Mouse (Mus musculus) MN1 (cell line): ENCODE results near the gene Rhbdl1.
A peak's percentile ranks its signal among the peaks of the same experiment; 100 is the strongest.
"Not testable (repeated sequence)": the region's sequence is repeated elsewhere in the genome, so short reads cannot be mapped to it uniquely, and the experiment has no call there.

Experiments used
- DNase-seq: peaks from one replicate; pipeline ENCODE4 v3.0.0-alpha.2; 2016; ENCODE audit warnings: low spot score

Gene Rhbdl1

DNA sequence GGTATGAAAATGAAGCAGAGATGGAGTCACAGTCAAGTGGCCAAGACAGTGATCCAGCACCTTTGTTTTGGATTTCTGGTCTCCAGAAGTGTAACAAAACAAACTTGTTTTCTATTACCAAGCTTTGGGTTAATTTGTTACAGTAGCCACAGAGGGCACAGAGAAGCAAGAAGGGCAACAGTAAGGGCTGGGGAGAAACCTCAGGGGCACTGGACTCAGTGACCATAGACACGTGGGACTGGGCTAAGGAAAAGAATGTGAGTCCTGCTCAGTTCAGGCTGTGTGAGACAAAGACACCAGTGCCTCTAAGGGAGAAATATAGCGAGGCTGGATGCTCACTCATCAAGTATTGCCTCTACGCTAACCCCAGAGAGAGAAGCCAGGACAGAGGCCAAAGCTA is 35.6 kb upstream of the Rhbdl1 start:
- no peak for DNase-seq

- not testable (repeated sequence) for DNase-seq
Measured at GRCm38 (mm10) chr17:25871566-25871965, 34.5 kb upstream of the Rhbdl1 start.

DNA sequence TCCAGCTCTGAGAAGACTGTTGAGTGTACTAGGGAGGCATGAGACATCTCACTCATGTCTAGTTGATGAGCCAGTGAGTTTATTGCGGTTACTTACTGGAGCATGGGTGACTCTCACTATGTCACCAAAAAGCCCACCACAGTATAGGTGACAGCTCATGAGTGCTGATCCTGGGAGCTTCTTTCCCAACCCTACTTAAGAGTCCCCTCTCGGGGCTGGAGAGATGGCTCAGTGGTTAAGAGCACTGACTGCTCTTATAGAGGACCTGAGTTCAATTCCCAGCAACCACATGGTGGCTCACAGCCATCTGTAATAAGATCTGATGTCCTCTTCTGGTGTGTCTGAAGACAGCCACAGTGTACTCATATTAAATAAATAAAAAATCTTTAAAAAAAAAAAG is 32.9 kb upstream of the Rhbdl1 start:
- no peak for DNase-seq

DNA sequence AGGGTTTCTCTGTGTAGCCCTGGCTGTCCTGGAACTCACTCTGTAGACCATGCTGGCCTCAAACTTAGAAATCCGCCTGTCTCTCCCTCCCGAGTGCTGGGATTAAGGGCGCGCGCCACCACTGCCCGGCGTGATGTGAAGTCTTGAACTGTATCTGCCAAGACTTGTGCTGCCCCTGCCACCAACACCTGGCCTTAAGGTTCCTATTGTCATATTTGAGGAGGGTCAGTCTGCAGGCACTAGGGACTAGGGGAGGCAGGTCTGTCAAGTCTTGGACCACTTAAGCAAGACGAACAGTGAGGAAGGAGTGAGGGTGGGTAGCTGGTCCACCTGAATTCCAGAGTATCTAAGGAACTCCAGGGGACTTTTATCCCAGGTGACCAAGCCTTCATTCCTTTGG is 32.4 kb upstream of the Rhbdl1 start:
- DNase-seq, result no peak

- peak; percentile 77 for DNase-seq
Measured at GRCm38 (mm10) chr17:25868601-25869191, 31.6 kb upstream of the Rhbdl1 start, which contains the start of gene Mcrip2. Gene Mcrip2 (minus strand): TSS chr17:25868764.

GRCm38 (mm10) chr17:25867836-25868600 is 30.9 kb upstream of the Rhbdl1 start:
- peak; percentile 45 for DNase-seq

DNA sequence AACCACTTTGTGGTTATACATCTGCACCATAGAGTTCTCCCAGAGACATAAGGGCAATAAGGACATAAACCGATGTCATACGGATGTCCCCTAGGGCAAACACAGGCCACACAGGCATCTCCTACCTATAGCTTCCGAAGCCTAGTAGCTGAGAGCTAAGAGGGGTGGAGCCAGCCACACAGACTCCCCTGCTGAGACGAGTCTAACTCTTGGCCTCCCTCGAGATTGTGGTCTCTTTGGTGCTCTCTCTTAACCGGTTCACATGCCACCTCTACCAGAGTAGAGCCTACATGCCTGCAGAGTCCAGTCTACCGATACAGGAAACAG is 30.4 kb upstream of the Rhbdl1 start:
- no peak for DNase-seq

GRCm38 (mm10) chr17:25866172-25866571 is 29.1 kb upstream of the Rhbdl1 start:
- DNase-seq, result no peak

DNA sequence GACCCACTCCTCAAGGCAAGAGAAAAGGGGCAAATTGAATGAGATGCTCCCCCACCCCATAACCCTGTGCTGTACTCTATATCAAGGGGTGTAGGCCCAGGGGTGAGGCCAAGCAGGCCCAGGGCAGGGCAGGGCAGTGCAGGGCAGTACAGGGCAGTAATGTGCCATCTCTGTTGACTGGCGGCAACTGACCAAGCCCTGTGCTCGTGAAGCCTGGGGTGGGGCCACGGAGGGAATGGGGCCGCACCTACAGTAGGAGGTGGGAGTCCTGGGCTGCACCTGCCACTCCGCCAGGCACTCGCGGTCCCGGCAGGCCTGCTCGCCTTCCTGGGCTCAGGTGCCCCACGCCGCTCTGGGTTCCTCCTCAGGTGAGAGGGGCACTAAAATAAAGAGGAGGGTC is 28.2 kb upstream of the Rhbdl1 start:
- no peak for DNase-seq

DNA sequence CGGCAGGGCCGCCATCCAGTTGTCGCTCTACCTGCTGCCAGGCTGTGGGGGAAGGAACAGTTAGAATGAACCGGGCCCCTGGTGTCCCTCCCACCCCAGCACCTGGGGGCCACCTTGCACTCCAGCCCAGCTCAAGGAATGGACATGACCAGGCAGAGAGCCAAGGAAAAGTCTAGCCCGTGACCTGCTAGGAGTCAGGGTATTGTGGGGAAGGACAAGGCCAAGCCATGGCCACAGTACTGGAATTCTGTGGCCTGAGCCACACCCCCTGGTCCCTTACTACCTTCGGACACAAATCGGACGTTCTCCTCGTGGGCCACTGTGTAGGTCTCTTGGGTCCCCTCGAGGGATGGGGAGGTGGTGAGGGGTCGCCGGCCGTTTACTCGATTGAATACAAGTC is 27.2 kb upstream of the Rhbdl1 start:
- no peak for DNase-seq

DNA sequence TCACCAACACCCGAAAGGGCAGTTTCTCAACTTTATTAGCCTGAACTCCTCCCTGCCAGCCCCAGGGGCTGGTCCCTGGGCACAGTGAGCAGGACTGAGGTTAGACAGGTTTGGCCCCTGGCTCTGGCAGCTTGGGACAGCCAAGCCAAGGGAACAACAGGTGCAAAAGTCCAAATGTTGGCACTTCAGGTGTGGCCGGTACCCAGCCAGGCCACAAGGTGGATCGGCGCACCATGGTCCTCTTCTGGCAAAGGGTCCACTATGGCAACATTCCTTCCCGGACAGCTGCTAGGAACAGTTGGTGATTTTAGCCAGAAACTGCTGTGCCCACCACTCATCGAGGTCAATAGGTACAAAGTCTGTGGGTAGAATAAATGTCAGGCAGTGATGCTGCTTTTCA is 26.6 kb upstream of the Rhbdl1 start:
- DNase-seq, result no peak

GRCm38 (mm10) chr17:25861704-25862612 is 24.9 kb upstream of the Rhbdl1 start:
- no peak for DNase-seq

- DNase-seq, result peak; percentile 91
Measured at GRCm38 (mm10) chr17:25860832-25861703, 24.0 kb upstream of the Rhbdl1 start, which contains the start of gene Wdr90. Gene Wdr90 (minus strand): TSS chr17:25861501.

- no peak for DNase-seq
Measured at GRCm38 (mm10) chr17:25860229-25860628, 23.1 kb upstream of the Rhbdl1 start.

- peak; percentile 87 for DNase-seq
Measured at GRCm38 (mm10) chr17:25844396-25844901, 7.4 kb upstream of the Rhbdl1 start, which contains the start of gene Rhot2. Gene Rhot2 (minus strand): TSS chr17:25844851.

DNA sequence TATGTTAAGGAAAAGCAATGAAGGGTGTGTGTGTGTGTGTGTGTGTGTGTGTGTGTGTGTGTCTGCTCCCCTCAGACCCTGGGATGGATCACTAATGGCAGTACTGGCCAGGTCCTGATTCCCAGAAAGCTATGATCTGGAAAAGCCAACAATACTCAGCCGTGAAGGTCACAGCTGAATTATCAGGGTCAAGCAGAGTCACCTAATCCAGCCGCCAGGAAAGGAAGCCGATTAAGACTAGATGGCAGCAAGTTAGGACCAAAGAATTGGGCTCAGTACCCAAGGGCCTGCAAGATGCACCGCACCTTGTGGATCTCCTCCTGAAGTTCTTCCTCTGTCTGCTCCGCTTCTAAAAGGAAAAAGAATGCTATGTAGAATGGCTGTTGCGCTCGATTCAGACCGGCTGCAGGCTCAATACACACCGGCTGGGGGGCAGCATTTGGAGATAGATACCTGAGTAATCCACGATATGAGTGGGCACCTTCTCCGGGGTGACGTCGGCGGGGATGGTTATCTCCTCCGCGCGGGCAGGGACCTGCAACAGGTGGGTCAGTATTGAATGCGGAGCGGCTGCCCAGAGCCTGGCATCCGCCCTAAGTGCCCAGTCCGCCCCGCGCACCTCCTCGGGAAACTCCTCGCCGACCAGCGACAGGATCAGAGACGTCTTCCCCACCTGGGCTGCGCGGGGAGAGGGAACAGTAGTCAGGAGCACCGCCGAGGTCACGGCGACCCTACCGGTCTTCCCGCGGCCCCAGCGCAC is 6.7 kb upstream of the Rhbdl1 start:
- peak; percentile 26 for DNase-seq

DNA sequence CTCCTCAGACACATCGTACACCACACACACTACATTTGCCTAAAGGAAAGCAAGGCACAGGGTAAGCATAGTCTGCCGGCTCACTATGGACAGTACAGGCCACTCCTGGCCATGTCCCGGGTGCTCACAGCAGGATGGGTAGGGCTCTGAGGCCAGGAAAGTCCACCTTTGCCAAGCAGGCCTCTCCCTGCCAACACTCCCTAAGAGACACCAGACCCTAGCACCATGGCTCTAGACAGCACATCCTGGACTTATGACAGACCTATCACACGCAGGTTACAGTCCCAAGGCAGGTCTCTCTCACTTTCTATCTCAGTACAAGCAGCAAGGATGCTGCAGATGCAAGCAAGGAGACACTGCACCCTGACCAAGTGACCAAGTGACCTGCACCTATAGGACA is 6.0 kb upstream of the Rhbdl1 start:
- no peak for DNase-seq

- no peak for DNase-seq
Measured at GRCm38 (mm10) chr17:25842509-25842908, 5.4 kb upstream of the Rhbdl1 start.

DNA sequence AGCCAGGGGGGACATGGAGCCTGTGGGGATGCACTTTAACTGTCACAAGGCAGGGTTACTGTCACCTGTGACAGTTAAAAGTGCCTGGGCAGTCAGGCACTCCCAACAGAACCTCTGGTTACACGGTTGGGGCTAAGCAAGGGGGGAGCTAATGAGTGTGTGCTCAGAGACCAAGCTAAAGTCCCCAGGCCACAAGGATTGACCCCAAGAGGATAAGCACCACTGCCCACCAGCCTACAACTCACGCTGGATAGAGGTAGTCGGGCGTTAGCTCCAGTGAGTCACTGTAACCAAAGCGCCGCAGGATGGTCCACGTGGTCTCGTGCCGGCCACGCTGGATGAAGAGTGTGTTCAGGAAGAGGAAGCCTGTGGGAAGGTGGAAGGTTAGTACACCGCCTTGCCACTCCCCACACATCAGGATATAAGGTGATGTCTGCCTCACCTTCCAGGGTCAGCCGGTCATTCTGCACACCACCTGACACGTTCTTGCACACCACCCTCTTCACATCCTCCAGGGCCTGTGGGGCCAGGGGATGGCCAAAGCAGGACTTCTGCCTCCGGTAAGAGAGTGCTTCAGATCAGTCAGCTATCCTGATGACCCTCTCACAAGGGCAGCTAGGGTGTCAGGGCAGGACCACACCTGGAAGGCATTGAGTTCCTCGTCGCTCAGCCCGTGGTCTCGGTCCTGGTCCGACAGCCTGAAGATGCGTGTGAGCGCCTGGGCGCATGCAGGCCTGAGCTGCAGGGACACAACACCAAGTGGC is 4.2 kb upstream of the Rhbdl1 start, which contains the start of gene Gm20683:
TSS of gene Gm20683 (minus strand) at position 647 of the 764 bp plus-strand sequence.
- no peak for DNase-seq

DNA sequence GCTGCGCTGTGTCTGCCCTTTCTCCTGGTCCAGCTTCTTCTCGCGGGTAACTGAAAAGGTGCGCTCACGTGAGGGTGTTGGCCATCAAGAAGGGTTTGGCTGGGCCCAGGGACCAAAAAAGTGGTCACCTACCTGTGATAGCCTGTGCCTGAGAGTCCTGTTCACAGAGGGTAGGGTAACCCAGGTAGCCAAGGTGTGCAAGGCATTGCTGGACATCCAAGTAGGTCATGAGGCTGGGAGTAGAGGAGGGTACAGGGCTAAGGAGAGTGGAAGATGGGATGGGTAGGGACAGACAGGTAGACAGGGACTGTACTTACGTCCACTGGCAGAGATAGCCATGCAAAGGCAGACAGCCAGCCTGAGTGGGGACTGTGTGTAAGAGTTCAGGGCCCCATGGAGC is 3.4 kb upstream of the Rhbdl1 start:
- DNase-seq, result no peak
